Mouse (Mus musculus): ENCODE data around the gene Wdr90. TPM values are rescaled to one million over a fixed set of nuclear protein-coding genes. Genes with fewer than 3 reads are reported as not detected.
A peak's percentile ranks its signal among the peaks of the same experiment; 100 is the strongest.
"Not testable (repeated sequence)": the region's sequence is repeated elsewhere in the genome, so short reads cannot be mapped to it uniquely, and the experiment has no call there.

Wdr90 gene
- polyA plus RNA-seq, 1 experiment from 2014 or later = 27.7 TPM

DNA sequence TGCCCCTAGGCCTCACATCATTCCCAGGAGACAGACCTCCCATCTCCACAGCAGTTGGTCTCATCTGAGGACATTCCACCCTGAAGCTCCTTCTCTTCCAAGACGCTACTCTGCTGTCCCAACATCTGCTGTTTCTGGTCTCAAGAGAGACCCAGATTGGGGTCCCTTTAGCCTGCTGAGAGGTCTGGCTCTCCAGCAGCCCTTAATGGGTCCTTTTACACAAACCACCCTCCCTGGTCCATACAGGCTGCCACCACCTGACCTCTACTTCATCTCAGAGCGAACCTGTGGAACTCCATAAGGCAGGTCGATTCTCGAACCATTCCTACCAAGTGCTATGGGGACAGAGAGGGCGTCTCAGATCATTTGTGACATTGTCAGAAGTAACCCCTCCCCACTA, 53.3 kb downstream of the Wdr90 start:
- DNase-seq (ENCODE audit: low read depth, low spot score) (no peak), ATAC-seq (no peak)
- no peak for TF ChIP-seq CTCF (IDR thresholded peaks at IDR 0.05)
- peaks cover 11% of the 10 kb centered on the region for H3K27me3 ChIP-seq
- ChIA-PET POLR2A (interaction anchor here (1.4 to 1.5 kb wide), 2 partner anchors 11 to 25 kb away, joined by 4 read pairs; partner anchors contain the start of genes Metrn and Stub1), CTCF (no interaction called here)
- in situ Hi-C loops (cut with MboI; ENCODE audit: low pct_unique_long_range_greater_than_20kb) = no loop called here

DNA sequence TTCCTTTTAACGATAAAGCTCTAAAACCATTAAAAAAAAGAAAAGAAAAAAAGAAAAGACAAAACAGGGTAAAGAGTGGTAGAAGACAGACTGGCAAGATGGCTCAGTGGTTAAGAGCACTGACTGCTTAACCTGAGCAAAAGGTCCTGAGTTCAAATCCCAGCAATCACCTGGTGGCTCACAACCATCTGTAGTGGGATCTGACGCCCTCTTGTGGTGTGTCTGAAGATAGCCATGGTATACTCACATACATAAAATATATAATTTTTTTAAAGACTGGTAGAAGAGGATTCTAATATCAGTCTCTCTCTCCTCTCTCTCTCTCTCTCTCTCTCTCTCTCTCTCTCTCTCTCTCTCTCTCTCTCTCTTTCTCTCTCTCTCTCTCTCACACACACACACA, 53.8 kb downstream of the Wdr90 start:
- CTCF ChIA-PET; ATAC-seq; POLR2A ChIA-PET; in situ Hi-C loops (cut with MboI; ENCODE audit: low pct_unique_long_range_greater_than_20kb); DNase-seq (ENCODE audit: low read depth, low spot score): not testable (repeated sequence)
- H3K27me3 ChIP-seq = peaks cover 11% of the 10 kb centered on the region

DNA sequence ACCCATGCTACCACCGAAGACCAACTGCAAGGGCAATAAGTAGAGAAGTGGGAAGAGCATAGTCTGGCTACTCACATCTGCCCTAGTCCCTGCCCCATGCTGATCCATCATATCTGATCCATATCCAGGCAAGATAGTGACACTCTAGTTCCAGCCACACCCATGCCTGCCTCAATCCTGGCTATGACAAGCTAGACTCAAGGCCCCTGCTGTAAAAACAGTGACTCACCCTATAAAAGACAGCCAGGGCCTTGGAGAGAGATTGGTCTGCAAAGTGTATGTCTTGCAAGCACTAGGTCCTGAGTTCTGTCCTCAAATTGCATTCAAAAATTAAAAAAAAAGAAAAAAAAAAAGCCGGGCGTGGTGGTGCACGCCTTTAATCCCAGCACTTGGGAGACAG, 54.8 kb downstream of the Wdr90 start:
- POLR2A ChIA-PET = no interaction called here
- no peak for TF ChIP-seq CTCF (IDR thresholded peaks at IDR 0.05)
- no peak for DNase-seq (ENCODE audit: low read depth, low spot score)
- no peak for ATAC-seq
- peaks cover 11% of the 10 kb centered on the region for H3K27me3 ChIP-seq
- in situ Hi-C loops (cut with MboI; ENCODE audit: low pct_unique_long_range_greater_than_20kb) = no loop called here
- CTCF ChIA-PET = no interaction called here

DNA sequence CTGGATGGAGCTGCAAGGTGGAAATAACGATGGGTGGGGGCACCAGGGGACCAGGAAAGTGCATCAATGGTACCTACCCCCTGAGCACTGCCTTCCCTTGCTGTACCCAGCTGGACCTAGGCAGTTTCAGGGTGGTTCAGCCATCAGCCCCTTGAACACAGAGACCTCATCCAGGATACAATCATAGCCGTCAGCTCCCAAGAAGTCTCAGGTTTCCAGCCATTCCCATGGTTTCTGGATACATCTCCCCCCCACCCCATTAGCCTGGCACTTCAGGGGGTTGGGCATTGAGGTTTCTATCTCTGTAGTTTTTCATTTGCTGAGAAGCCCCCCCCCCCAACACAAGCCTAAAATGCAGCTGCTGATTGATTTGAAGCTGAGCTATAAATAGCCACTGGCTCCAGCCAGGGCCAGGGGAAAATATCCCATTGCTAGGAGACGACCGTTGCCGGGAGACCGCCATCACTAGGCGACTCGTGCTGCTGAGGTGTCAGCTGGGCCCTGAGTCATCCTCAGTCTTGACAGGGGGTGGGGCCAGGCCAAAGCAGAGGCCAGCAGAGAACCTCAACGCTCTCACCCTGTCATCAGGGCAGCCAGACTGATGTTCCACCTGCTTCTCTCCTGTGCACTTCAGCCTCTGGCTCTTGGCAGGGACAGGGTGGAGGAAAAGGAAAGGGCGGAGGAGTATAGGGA, 58.3 kb downstream of the Wdr90 start:
- no peak for DNase-seq (ENCODE audit: low read depth, low spot score)
- ChIA-PET POLR2A (interaction anchor here (0.6 to 1.5 kb wide), 5 partner anchors 11 to 230 kb away, joined by 3 to 7 read pairs (median 4); partner anchors contain the start of genes Narfl and Rhot2), CTCF (interaction anchor here (0.7 to 2.3 kb wide), 3 partner anchors 40 to 71 kb away, joined by 3 to 9 read pairs (median 4); no protein-coding TSS in a partner anchor)
- H3K27me3 ChIP-seq = no peaks in the 10 kb centered on the region
- ATAC-seq = peak; percentile 61
- in situ Hi-C loops (cut with MboI; ENCODE audit: low pct_unique_long_range_greater_than_20kb) = loop anchor here (5.0 kb wide), 2 partner anchors 36 to 71 kb away; no protein-coding TSS in a partner anchor
- TF ChIP-seq CTCF (IDR thresholded peaks at IDR 0.05) = no peak

DNA sequence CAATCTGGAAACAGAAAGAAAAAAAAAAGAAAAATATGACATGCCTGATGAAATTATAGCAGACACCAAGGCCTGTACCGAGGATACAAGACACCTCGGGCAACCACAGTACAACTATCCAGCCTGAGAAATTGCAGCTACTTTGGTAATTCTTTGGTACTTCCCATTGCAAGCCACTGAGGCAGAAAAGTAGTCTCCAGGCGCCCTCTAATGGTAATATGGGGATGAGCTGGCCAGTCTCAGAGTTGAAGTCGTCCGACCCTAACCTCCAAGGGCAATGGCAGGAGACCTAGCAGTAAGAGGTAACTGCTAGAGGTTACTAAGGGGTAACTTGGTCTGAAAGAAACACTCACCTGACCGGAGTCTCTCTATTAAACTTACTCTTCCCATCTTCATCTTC, 60.3 kb downstream of the Wdr90 start:
- TF ChIP-seq CTCF (IDR thresholded peaks at IDR 0.05) = no peak
- ChIA-PET CTCF (interaction anchor here (0.6 to 2.3 kb wide), 11 partner anchors 10 to 73 kb away, joined by 3 to 11 read pairs (median 6); partner anchors contain the start of genes Chtf18, Fam173a, Haghl and Narfl), POLR2A (interaction anchor here (0.7 kb wide), 1 partner anchor 403 kb away, joined by 3 read pairs; no protein-coding TSS in a partner anchor)
- in situ Hi-C loops (cut with MboI; ENCODE audit: low pct_unique_long_range_greater_than_20kb) = loop anchor here (5.0 kb wide), 2 partner anchors 34 to 69 kb away; no protein-coding TSS in a partner anchor
- DNase-seq (ENCODE audit: low read depth, low spot score) (no peak), ATAC-seq (peak; percentile 44)
- H3K27me3 ChIP-seq = no peaks in the 10 kb centered on the region

DNA sequence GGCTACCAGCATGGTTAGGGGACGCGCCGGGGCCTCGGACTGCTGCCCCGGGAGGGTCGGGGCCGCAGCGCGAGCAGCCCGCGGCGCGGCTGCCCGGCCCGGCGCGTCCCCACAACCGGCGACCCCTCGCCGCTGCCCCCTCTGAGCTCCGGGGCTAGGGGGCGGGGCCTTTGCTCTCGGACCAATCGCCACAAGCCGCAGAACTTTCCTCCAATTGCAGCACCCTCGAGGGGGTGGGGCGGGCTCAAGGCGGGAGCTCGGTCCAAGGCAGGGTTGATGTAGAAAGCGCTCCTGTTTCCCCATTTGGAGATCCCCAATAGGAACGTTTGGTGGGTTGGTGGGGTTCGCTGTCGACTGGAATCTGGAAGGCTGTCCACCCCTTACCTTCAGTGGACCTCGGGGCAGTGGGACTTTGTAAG, 64.3 kb downstream of the Wdr90 start, which contains the start of gene Metrn:
Gene Metrn, minus strand, starts transcription at position 186 of the 419 bp plus-strand sequence.
- ChIA-PET POLR2A (interaction anchor here (1.5 kb wide), 1 partner anchor 12 kb away, joined by 4 read pairs; the partner anchor contains the start of gene Fbxl16), CTCF (interaction anchor here (0.7 kb wide), 1 partner anchor 23 kb away, joined by 3 read pairs; the partner anchor contains the start of gene Narfl)
- DNase-seq (ENCODE audit: low read depth, low spot score) (no peak), ATAC-seq (peak; percentile 84)
- no peak for TF ChIP-seq CTCF (IDR thresholded peaks at IDR 0.05)
- no peaks in the 10 kb centered on the region for H3K27me3 ChIP-seq
- in situ Hi-C loops (cut with MboI; ENCODE audit: low pct_unique_long_range_greater_than_20kb) = no loop called here

DNA sequence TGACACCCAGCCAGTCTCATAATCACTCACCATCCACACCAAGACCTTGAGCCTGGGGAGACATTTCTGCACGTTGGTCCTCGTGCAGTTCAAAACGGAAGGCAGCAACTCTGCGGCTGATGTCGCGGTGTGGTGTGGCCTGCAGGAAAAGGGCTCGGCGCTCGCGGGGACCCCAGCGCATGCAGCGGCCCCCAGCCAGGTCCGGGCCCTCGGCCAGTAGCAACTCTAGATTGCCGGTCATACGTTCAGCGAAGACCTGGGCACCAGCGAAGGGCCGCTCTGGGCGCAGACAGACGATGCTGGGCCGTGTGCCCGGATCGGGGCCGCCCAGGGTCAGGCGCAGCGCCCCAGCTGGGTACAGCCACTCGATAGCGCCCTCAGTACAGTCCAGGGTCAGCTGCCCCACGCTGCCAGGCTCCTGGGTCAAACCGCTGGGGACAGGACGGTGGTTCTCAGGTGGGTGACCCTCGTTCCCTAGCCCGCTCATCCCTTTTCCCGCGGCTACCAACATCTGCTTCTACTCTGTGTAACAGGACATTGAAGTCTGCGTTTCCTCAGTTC, 65.0 kb downstream of the Wdr90 start:
- CTCF ChIA-PET = no interaction called here
- no peak for DNase-seq (ENCODE audit: low read depth, low spot score)
- H3K27me3 ChIP-seq = no peaks in the 10 kb centered on the region
- in situ Hi-C loops (cut with MboI; ENCODE audit: low pct_unique_long_range_greater_than_20kb) = no loop called here
- POLR2A ChIA-PET = interaction anchor here (1.5 kb wide), 1 partner anchor 13 kb away, joined by 4 read pairs; the partner anchor contains the start of gene Fbxl16
- no peak for TF ChIP-seq CTCF (IDR thresholded peaks at IDR 0.05)
- ATAC-seq = no peak

DNA sequence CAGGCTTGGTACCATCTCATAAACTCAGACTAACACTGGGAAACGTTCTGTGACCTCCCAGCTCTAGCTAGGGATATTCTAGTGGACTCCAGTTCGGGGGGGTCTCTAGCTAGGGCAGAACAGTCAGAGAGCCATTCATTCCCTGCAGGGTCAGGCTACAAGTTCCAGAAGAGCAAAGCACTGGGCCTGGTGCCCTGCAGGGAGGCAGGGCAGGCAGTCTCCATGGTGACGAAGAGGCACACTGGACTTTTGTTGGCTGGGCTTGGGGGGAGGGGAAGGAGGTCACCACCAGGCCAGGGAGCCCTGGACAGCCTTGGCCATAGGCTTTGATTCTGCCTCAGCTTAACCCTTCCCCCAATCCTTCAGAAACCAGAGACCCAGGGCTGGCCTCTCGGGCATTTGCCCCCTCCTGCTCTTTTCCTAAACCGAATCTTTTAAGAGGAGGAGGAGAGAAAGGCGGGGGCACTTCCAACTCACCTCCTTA, 65.7 kb downstream of the Wdr90 start, which contains the start of gene AC134908.4:
Gene AC134908.4, minus strand, starts transcription at position 51 of the 484 bp plus-strand sequence.
- ChIA-PET CTCF (interaction anchor here (1.7 kb wide), 1 partner anchor 11 kb away, joined by 4 read pairs; no protein-coding TSS in a partner anchor), POLR2A (no interaction called here)
- no peak for TF ChIP-seq CTCF (IDR thresholded peaks at IDR 0.05)
- in situ Hi-C loops (cut with MboI; ENCODE audit: low pct_unique_long_range_greater_than_20kb) = no loop called here
- no peak for ATAC-seq
- H3K27me3 ChIP-seq = no peaks in the 10 kb centered on the region
- DNase-seq (ENCODE audit: low read depth, low spot score) = no peak

DNA sequence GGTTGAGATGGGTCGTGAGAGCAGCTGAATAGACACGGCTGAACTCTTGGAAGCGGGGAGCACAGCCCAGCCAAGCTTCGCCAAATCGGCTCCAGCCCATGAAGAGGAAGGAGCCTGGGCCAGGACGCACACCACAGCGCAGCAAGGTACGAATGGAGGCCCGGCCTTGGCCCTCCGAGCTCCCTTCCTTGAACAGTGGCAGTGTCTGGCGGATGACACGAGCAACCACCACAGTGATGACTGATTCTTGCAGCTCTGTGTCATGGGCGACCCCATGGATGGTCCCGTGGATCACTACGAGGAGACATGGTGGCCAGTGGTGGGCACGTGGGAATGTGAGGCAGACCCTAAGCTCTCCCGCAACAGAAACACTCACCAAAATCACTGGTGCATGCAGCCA, 66.3 kb downstream of the Wdr90 start:
- no peak for TF ChIP-seq CTCF (IDR thresholded peaks at IDR 0.05)
- DNase-seq (ENCODE audit: low read depth, low spot score) (no peak), ATAC-seq (no peak)
- POLR2A ChIA-PET = interaction anchor here (1.1 kb wide), 1 partner anchor 21 kb away, joined by 5 read pairs; the partner anchor contains the start of gene Narfl
- no peaks in the 10 kb centered on the region for H3K27me3 ChIP-seq
- in situ Hi-C loops (cut with MboI; ENCODE audit: low pct_unique_long_range_greater_than_20kb) = no loop called here
- CTCF ChIA-PET = interaction anchor here (1.7 kb wide), 1 partner anchor 10 kb away, joined by 4 read pairs; no protein-coding TSS in a partner anchor

Other genes with a start within 250 kb of the Wdr90 start
- gene Gng13, start 144.3 kb downstream of the Wdr90 start, polyA plus RNA-seq (2021) = not detected
- 13.0 TPM for gene Chtf18, start 134.1 kb downstream of the Wdr90 start, polyA plus RNA-seq (2021)
- 18.5 TPM for gene Rpusd1, start 133.8 kb downstream of the Wdr90 start, polyA plus RNA-seq (2021)
- gene Mslnl, start 125.5 kb downstream of the Wdr90 start, polyA plus RNA-seq (2021) = not detected
- gene Msln, start 107.1 kb downstream of the Wdr90 start, polyA plus RNA-seq (2021) = 0.99 TPM
- 44.9 TPM for gene Narfl, start 87.7 kb downstream of the Wdr90 start, polyA plus RNA-seq (2021)
- gene Haghl, start 75.8 kb downstream of the Wdr90 start, polyA plus RNA-seq (2021) = 108 TPM
- 0.30 TPM for gene Ccdc78, start 74.9 kb downstream of the Wdr90 start, polyA plus RNA-seq (2021)
- gene Fam173a, start 68.6 kb downstream of the Wdr90 start, polyA plus RNA-seq (2021) = 73.5 TPM
- 0.09 TPM for gene AC134908.4, start 65.8 kb downstream of the Wdr90 start, polyA plus RNA-seq (2021)
- 39.8 TPM for gene Metrn, start 64.4 kb downstream of the Wdr90 start, polyA plus RNA-seq (2021)
- gene Fbxl16, start 52.4 kb downstream of the Wdr90 start, polyA plus RNA-seq (2021) = 4.0 TPM
- 29.9 TPM for gene Wdr24, start 37.9 kb downstream of the Wdr90 start, polyA plus RNA-seq (2021)
- gene Jmjd8, start 32.6 kb downstream of the Wdr90 start, polyA plus RNA-seq (2021) = 22.9 TPM
- gene Stub1, start 28.1 kb downstream of the Wdr90 start, polyA plus RNA-seq (2021) = 188 TPM
- gene Rhbdl1, start 24.2 kb downstream of the Wdr90 start, polyA plus RNA-seq (2021) = 5.0 TPM
- gene Gm20683, start 19.7 kb downstream of the Wdr90 start, polyA plus RNA-seq (2021) = 6.0 TPM
- gene Rhot2, start 16.6 kb downstream of the Wdr90 start, polyA plus RNA-seq (2021) = 96.4 TPM
- 57.8 TPM for gene Mcrip2, start 7.3 kb upstream of the Wdr90 start, polyA plus RNA-seq (2021)
- 81.4 TPM for gene Mettl26, start 13.6 kb upstream of the Wdr90 start, polyA plus RNA-seq (2021)
- gene Wfikkn1, start 19.4 kb upstream of the Wdr90 start, polyA plus RNA-seq (2021) = 0.35 TPM
- gene Rab40c, start 58.2 kb upstream of the Wdr90 start, polyA plus RNA-seq (2021) = 20.2 TPM
- gene Pigq, start 83.4 kb upstream of the Wdr90 start, polyA plus RNA-seq (2021) = 104 TPM
- gene Nhlrc4, start 83.5 kb upstream of the Wdr90 start, polyA plus RNA-seq (2021) = 0.05 TPM
- gene A930017K11Rik, start 91.1 kb upstream of the Wdr90 start, polyA plus RNA-seq (2021) = 0.08 TPM
- gene Capn15, start 124.3 kb upstream of the Wdr90 start, polyA plus RNA-seq (2021) = 23.7 TPM
- 35.9 TPM for gene Rab11fip3, start 208.1 kb upstream of the Wdr90 start, polyA plus RNA-seq (2021)
- 42.4 TPM for gene Decr2, start 228.8 kb upstream of the Wdr90 start, polyA plus RNA-seq (2021)
- 0.31 TPM for gene Nme4, start 234.1 kb upstream of the Wdr90 start, polyA plus RNA-seq (2021)

Data from Patski (cell line).